Mouse (Mus musculus) C2C12 (cell line): ENCODE data around the gene Sept10. TPM values are rescaled to one million over a fixed set of nuclear protein-coding genes. Genes with fewer than 3 reads are reported as not detected.

Experiments used
- H3K27me3 ChIP-seq: one replicate; pipeline ENCODE4 v1.6.1; 2011; ENCODE audit not compliant: control insufficient read depth, insufficient read depth, insufficient read length
- H3K36me3 ChIP-seq: one replicate; pipeline ENCODE4 v1.6.1; 2011; ENCODE audit not compliant: control insufficient read depth, insufficient read depth
- H3K4me3 ChIP-seq: one replicate; pipeline ENCODE4 v1.5.1; 2011; ENCODE audit warnings: mild to moderate bottlenecking, control low read depth; ENCODE audit not compliant: poor library complexity, insufficient read depth, severe bottlenecking
- H3K79me2 ChIP-seq: one replicate; pipeline ENCODE4 v1.6.1; 2011; ENCODE audit not compliant: control insufficient read depth, insufficient read depth
- H3K79me3 ChIP-seq: one replicate; pipeline ENCODE4 v1.6.1; 2011; ENCODE audit warnings: low read depth, control low read depth
- H3ac ChIP-seq: one replicate; pipeline ENCODE3; 2011; ENCODE audit warnings: low read depth; ENCODE audit not compliant: control insufficient read depth, insufficient read length
- CEBPB ChIP-seq: IDR thresholded peaks from one replicate; pipeline ENCODE4 v1.6.1; 2011; ENCODE audit warnings: low read depth, mild to moderate bottlenecking, control low read depth, moderate library complexity
- CTCF ChIP-seq: IDR thresholded peaks from one replicate; pipeline ENCODE4 v1.5.1; 2011; ENCODE audit not compliant: control insufficient read depth, insufficient read depth, insufficient read length
- FOSL1 ChIP-seq: IDR thresholded peaks from one replicate; pipeline ENCODE4 v1.8.0; 2011; ENCODE audit warnings: mild to moderate bottlenecking, low read length; ENCODE audit not compliant: poor library complexity, insufficient read depth, severe bottlenecking
- MAX ChIP-seq: IDR thresholded peaks from one replicate; pipeline ENCODE4 v1.6.1; 2011; ENCODE audit warnings: mild to moderate bottlenecking, control low read depth
- MYOD1 ChIP-seq: IDR thresholded peaks from one replicate; pipeline ENCODE4 v1.6.1; 2011; ENCODE audit warnings: low read depth; ENCODE audit not compliant: control insufficient read depth, insufficient read length
- MYOG ChIP-seq: IDR thresholded peaks from one replicate; pipeline ENCODE4 v1.6.1; 2011; ENCODE audit not compliant: control insufficient read depth, insufficient read length; ENCODE audit errors: extremely low read depth
- USF1 ChIP-seq: IDR thresholded peaks from one replicate; pipeline ENCODE4 v1.6.1; 2011; ENCODE audit warnings: low read depth, mild to moderate bottlenecking, control low read depth, moderate library complexity
- polyA plus RNA-seq: library from polyadenylated mRNA; unstranded; fragments of >200 nt; fragmentation: generic; extraction: Trizol; gene quantifications from one replicate; pipeline ENCODE4 v1.2.1, GENCODE M21; 2012; ENCODE audit warnings: missing spikeins

The Sept10 gene
- polyA plus RNA-seq, 1 experiment: 12.0 TPM

DNA sequence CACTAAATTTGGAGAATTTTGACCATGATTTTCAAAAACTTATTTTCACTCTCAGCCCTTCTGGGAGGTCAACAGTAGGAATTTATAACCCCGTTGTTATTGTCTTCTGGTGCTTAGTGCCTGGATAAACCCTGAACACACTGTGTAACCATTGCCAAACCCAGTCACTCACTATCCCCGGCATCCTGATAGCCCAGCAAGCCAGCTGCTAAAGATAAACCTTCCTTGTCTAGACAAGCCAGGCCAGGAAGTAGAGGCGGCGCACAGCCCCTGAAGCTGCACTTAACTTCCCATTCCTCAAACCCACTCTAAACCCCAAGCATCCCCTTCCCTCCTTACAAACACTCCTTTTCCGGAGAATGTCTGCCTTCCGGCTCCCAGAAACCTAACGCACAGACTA, 43.4 kb upstream of the Sept10 start:
- TF ChIP-seq FOSL1 (no peak), MYOD1 (no peak), CEBPB (no peak), USF1 (no peak), CTCF (no peak)
- no peaks in the 10 kb centered on the region for H3K79me3 ChIP-seq

DNA sequence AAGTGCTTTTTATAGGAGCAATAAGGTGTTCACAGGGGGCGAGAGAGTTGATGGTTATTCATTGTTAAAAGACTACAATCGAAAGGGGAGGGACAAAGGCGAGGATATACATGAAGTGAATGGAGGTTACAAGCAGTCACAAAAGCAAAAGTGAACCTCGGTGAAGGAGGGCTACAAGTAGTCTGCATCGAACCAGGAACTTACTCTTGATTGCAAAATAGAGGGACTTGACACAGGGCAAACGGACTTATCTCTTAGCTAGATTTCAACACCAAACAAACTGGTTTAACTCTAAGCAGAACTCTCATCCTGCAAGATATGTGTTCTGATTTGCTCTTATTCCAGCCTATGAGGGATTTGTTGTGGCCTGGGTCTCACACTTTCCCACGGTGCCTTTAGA, 41.3 kb upstream of the Sept10 start:
- no peak overlapping the region for H3K4me3 ChIP-seq
- no peaks in the 10 kb centered on the region for H3K27me3 ChIP-seq
- H3ac ChIP-seq: no peak overlapping the region
- no peaks in the 10 kb centered on the region for H3K36me3 ChIP-seq
- no peak for TF ChIP-seq CTCF
- TF ChIP-seq CEBPB: no peak
- no peak for TF ChIP-seq MYOD1
- no peak for TF ChIP-seq MYOG
- TF ChIP-seq FOSL1: no peak
- TF ChIP-seq USF1: no peak
- no peak for TF ChIP-seq MAX
- H3K79me3 ChIP-seq: no peaks in the 10 kb centered on the region
- H3K79me2 ChIP-seq: no peaks in the 10 kb centered on the region

More for the DNA sequence above, 43.4 kb upstream of the Sept10 start:
- no peak overlapping the region for H3ac ChIP-seq
- H3K4me3 ChIP-seq: no peak overlapping the region
- no peaks in the 10 kb centered on the region for H3K36me3 ChIP-seq
- no peaks in the 10 kb centered on the region for H3K79me2 ChIP-seq
- H3K27me3 ChIP-seq: no peaks in the 10 kb centered on the region

DNA sequence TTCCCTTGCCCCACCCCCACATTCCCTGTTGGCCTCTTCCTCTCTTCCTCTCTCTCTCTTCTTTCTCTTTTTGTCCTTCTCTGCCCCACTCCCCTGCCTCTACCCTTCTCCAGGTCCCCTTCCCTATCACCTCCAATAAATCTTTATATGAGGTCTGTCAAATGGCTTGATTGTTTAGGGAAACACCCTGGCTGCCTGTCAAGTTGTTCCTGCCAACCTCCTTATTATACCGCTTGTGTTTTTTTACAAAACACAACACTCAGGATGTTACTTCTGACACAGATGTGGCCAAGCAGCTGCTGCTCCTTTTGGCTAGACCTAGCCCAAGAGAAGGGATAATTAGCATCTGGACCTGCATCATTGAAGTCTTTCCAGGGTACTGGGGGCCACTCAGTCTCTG, 40.4 kb upstream of the Sept10 start:
- no peaks in the 10 kb centered on the region for H3K79me2 ChIP-seq
- no peaks in the 10 kb centered on the region for H3K27me3 ChIP-seq
- no peak overlapping the region for H3ac ChIP-seq
- TF ChIP-seq CEBPB: no peak
- TF ChIP-seq CTCF: no peak
- no peak for TF ChIP-seq USF1
- TF ChIP-seq MYOD1: no peak
- TF ChIP-seq MAX: no peak
- TF ChIP-seq FOSL1: no peak
- no peak for TF ChIP-seq MYOG
- H3K4me3 ChIP-seq: no peak overlapping the region
- no peaks in the 10 kb centered on the region for H3K36me3 ChIP-seq
- no peaks in the 10 kb centered on the region for H3K79me3 ChIP-seq

DNA sequence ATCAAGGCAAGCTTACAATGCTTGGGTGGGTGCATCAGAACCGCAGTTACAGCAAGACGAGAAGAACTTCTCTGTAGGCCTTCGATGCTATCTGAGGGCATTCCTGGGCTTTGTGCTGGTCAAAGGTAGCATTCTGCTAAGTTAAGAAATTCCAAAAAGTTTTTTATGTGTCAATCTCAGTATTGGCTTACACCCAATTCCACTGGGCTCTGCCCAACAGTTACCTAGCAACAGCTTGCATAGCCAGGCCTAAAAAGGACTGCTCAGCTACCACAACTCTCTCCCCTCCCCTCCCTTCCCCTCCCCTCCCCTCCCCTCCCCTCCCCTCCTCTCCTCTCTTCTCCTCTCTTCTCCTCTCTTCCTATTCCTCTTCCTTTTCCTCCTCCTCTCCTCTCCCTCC, 40.0 kb upstream of the Sept10 start:
- no peaks in the 10 kb centered on the region for H3K27me3 ChIP-seq
- no peaks in the 10 kb centered on the region for H3K79me2 ChIP-seq
- no peak for TF ChIP-seq MAX
- TF ChIP-seq CEBPB: no peak
- no peak for TF ChIP-seq FOSL1
- TF ChIP-seq USF1: no peak
- TF ChIP-seq CTCF: no peak
- TF ChIP-seq MYOG: no peak
- no peak for TF ChIP-seq MYOD1
- no peaks in the 10 kb centered on the region for H3K36me3 ChIP-seq
- H3K4me3 ChIP-seq: no peak overlapping the region
- H3K79me3 ChIP-seq: no peaks in the 10 kb centered on the region
- H3ac ChIP-seq: no peak overlapping the region

DNA sequence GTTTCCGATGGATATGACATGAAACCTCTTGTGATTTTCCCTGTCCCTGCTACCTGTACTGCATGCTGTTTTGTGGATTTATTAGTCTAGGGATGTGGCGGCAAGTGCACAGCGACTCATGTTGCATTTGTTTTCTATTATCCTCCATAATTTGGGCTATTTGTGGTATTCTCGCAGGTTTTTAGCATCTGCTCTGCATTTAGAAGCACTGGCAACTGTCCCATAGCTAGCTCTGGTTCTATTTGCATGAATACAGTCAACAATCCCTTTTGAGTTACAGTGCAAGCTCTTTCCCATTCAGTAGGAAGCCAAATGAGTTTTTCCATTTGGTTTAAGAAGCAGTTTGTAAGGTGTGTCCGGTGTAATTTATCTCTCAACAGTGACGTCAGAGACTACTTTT, 37.9 kb upstream of the Sept10 start:
- TF ChIP-seq USF1: no peak
- TF ChIP-seq CTCF: no peak
- no peak for TF ChIP-seq CEBPB
- TF ChIP-seq MAX: no peak
- TF ChIP-seq MYOG: no peak
- Histone ChIP-seq H3K36me3 (no peaks in the 10 kb centered on the region), H3K4me3 (no peak overlapping the region)

DNA sequence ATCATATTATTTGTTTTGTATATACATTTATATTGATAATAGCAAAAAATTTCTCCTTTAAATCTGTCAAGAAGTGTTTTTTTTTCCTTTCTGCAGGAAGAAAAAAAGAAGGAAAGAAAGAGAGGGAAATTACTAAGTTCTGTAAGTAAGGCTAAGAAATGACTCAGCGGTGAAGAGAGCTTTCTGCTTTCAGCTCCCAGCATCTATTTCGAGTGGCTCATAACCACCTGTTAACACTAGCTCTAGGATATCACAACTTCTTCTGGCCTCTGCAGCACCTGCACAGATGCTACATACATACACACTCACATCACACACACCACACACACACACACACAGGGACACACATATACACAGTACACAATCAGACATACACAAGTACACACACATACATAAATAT, 34.9 kb upstream of the Sept10 start:
- H3K27me3 ChIP-seq: no peaks in the 10 kb centered on the region
- no peak for TF ChIP-seq MAX
- no peak for TF ChIP-seq CTCF
- TF ChIP-seq MYOD1: no peak
- TF ChIP-seq FOSL1: no peak
- TF ChIP-seq MYOG: no peak
- TF ChIP-seq USF1: no peak
- TF ChIP-seq CEBPB: no peak
- no peaks in the 10 kb centered on the region for H3K36me3 ChIP-seq
- no peaks in the 10 kb centered on the region for H3K79me2 ChIP-seq
- H3K4me3 ChIP-seq: no peak overlapping the region
- no peak overlapping the region for H3ac ChIP-seq
- no peaks in the 10 kb centered on the region for H3K79me3 ChIP-seq

More for the DNA sequence above, 37.9 kb upstream of the Sept10 start:
- no peaks in the 10 kb centered on the region for H3K27me3 ChIP-seq
- no peaks in the 10 kb centered on the region for H3K79me3 ChIP-seq
- H3K79me2 ChIP-seq: no peaks in the 10 kb centered on the region
- H3ac ChIP-seq: no peak overlapping the region
